Mouse (Mus musculus): ENCODE data around the gene Tac2. TPM values are rescaled to one million over a fixed set of nuclear protein-coding genes. Genes with fewer than 3 reads are reported as not detected.

The Tac2 gene
- total and polyA plus RNA-seq, 2 experiments from 2014 or later: 0.23 TPM; not detected in 1

- TF ChIP-seq CTCF (IDR thresholded peaks at IDR 0.05; ENCODE audit: low read depth) (peak; percentile 66), EP300 (IDR thresholded peaks at IDR 0.05; ENCODE audit: low read depth) (no peak)
- peak; percentile 44 for DNase-seq (ENCODE audit: low spot score)
- H3K27ac ChIP-seq (ENCODE audit: low read depth): no peak overlapping the region
- H3K4me3 ChIP-seq (ENCODE audit: low read depth, low read length): no peak overlapping the region
- H3K4me2 ChIP-seq (ENCODE audit: low read depth, low read length): no peak overlapping the region
- no peaks in the 10 kb centered on the region for H3K9me3 ChIP-seq (replicated peaks; ENCODE audit: control insufficient read depth, low read length)
- WGBS: 50% methylated on average over 2 of the region's 2 CpGs
- no peaks in the 10 kb centered on the region for H3K4me1 ChIP-seq (ENCODE audit: control insufficient read depth, insufficient read depth)
- no peak for ATAC-seq (ENCODE audit: insufficient read depth, low read depth)
- H3K9ac ChIP-seq (replicated peaks; ENCODE audit: low read depth, low read length): no peak overlapping the region
- no peaks in the 10 kb centered on the region for H3K27me3 ChIP-seq (ENCODE audit: control insufficient read depth, insufficient read depth, low read length)
- H3K36me3 ChIP-seq (replicated peaks; ENCODE audit: control insufficient read depth, insufficient read depth, low read length): peaks cover 59% of the 10 kb centered on the region
Measured at GRCm38 (mm10) chr10:127694636-127695035, 29.6 kb upstream of the Tac2 start.

DNA sequence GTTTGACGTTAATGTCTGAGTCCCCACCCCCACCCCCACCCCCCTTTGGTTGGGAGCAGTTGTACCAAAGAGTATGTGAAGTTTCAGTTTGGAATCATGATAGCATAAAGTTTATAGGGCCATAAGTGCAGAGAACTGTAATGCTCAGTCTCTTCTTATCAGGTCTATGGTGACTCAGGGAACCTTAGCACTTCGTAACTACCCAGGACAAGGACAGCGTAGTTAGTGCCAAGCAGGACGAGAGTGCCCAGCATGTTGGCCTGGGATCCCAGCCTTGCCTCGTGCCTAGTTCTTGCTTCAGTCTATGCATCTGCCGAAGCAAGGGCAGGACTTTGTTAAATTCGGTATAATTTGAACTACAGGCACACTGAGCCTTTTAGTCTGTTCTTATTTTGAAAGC, 28.5 kb upstream of the Tac2 start:
- H3K9ac ChIP-seq (replicated peaks; ENCODE audit: low read depth, low read length): no peak overlapping the region
- no peak for DNase-seq (ENCODE audit: low spot score)
- no peak overlapping the region for H3K4me3 ChIP-seq (ENCODE audit: low read depth, low read length)
- no peak for ATAC-seq (ENCODE audit: insufficient read depth, low read depth)
- H3K27ac ChIP-seq (ENCODE audit: low read depth): no peak overlapping the region
- peaks cover 57% of the 10 kb centered on the region for H3K36me3 ChIP-seq (replicated peaks; ENCODE audit: control insufficient read depth, insufficient read depth, low read length)
- no peak overlapping the region for H3K4me2 ChIP-seq (ENCODE audit: low read depth, low read length)
- no peaks in the 10 kb centered on the region for H3K27me3 ChIP-seq (ENCODE audit: control insufficient read depth, insufficient read depth, low read length)
- H3K9me3 ChIP-seq (replicated peaks; ENCODE audit: control insufficient read depth, low read length): no peaks in the 10 kb centered on the region
- H3K4me1 ChIP-seq (ENCODE audit: control insufficient read depth, insufficient read depth): no peaks in the 10 kb centered on the region
- 89% methylated on average over 7 of the region's 7 CpGs for WGBS
- TF ChIP-seq CTCF (IDR thresholded peaks at IDR 0.05; ENCODE audit: low read depth) (no peak), EP300 (IDR thresholded peaks at IDR 0.05; ENCODE audit: low read depth) (no peak)

- Histone ChIP-seq H3K27me3 (ENCODE audit: control insufficient read depth, insufficient read depth, low read length) (no peaks in the 10 kb centered on the region), H3K9me3 (replicated peaks; ENCODE audit: control insufficient read depth, low read length) (no peaks in the 10 kb centered on the region), H3K4me2 (ENCODE audit: low read depth, low read length) (no peak overlapping the region), H3K27ac (ENCODE audit: low read depth) (no peak overlapping the region), H3K4me1 (ENCODE audit: control insufficient read depth, insufficient read depth) (no peaks in the 10 kb centered on the region), H3K36me3 (replicated peaks; ENCODE audit: control insufficient read depth, insufficient read depth, low read length) (peaks cover 39% of the 10 kb centered on the region), H3K9ac (replicated peaks; ENCODE audit: low read depth, low read length) (no peak overlapping the region), H3K4me3 (ENCODE audit: low read depth, low read length) (no peak overlapping the region)
- 89% methylated on average over 7 of the region's 7 CpGs for WGBS
- ATAC-seq (ENCODE audit: insufficient read depth, low read depth) (no peak), DNase-seq (ENCODE audit: low spot score) (no peak)
- TF ChIP-seq CTCF (IDR thresholded peaks at IDR 0.05; ENCODE audit: low read depth) (no peak), EP300 (IDR thresholded peaks at IDR 0.05; ENCODE audit: low read depth) (no peak)
Measured at GRCm38 (mm10) chr10:127698966-127699365, 25.3 kb upstream of the Tac2 start.

DNA sequence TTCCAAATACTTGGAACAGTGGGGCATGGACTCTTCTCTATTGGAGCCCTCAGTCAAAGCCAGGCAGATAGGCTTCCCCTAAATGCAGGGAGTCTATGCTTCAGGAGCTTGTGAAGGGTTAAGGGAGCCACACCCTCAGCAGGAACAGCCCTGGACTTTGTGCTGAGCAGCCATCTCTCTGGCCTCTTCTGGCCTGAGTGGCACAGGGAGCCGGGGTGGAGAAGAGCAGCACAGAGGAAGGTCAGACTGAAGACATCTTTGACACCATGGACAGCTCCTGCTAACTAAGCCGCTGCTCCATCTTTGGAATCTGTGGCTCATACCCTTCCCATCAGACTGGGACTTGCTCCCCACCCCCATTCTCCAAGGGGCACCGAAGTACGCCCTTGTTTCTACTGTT, 21.0 kb upstream of the Tac2 start:
- WGBS: 27% methylated on average over 3 of the region's 4 CpGs
- peaks cover 5% of the 10 kb centered on the region; the same call in 1 of the 2 replicates for H3K36me3 ChIP-seq (replicated peaks; ENCODE audit: control insufficient read depth, insufficient read depth, low read length)
- TF ChIP-seq EP300 (IDR thresholded peaks at IDR 0.05; ENCODE audit: low read depth) (no peak), CTCF (IDR thresholded peaks at IDR 0.05; ENCODE audit: low read depth) (no peak)
- H3K27ac ChIP-seq (ENCODE audit: low read depth): no peak overlapping the region
- DNase-seq (ENCODE audit: low spot score): no peak
- no peak overlapping the region for H3K9ac ChIP-seq (replicated peaks; ENCODE audit: low read depth, low read length)
- ATAC-seq (ENCODE audit: insufficient read depth, low read depth): no peak
- H3K9me3 ChIP-seq (replicated peaks; ENCODE audit: control insufficient read depth, low read length): no peaks in the 10 kb centered on the region
- H3K4me1 ChIP-seq (ENCODE audit: control insufficient read depth, insufficient read depth): peaks cover 12% of the 10 kb centered on the region
- H3K4me2 ChIP-seq (ENCODE audit: low read depth, low read length): no peak overlapping the region
- no peaks in the 10 kb centered on the region for H3K27me3 ChIP-seq (ENCODE audit: control insufficient read depth, insufficient read depth, low read length)
- no peak overlapping the region for H3K4me3 ChIP-seq (ENCODE audit: low read depth, low read length)

GRCm38 (mm10) chr10:127704293-127704692, 20.0 kb upstream of the Tac2 start:
- Histone ChIP-seq H3K4me3 (ENCODE audit: low read depth, low read length) (no peak overlapping the region), H3K27me3 (ENCODE audit: control insufficient read depth, insufficient read depth, low read length) (no peaks in the 10 kb centered on the region), H3K9me3 (replicated peaks; ENCODE audit: control insufficient read depth, low read length) (no peaks in the 10 kb centered on the region), H3K36me3 (replicated peaks; ENCODE audit: control insufficient read depth, insufficient read depth, low read length) (no peaks in the 10 kb centered on the region), H3K27ac (ENCODE audit: low read depth) (no peak overlapping the region), H3K9ac (replicated peaks; ENCODE audit: low read depth, low read length) (no peak overlapping the region), H3K4me1 (ENCODE audit: control insufficient read depth, insufficient read depth) (peaks cover 12% of the 10 kb centered on the region), H3K4me2 (ENCODE audit: low read depth, low read length) (no peak overlapping the region)
- ATAC-seq (ENCODE audit: insufficient read depth, low read depth) (no peak), DNase-seq (ENCODE audit: low spot score) (no peak)
- WGBS: 53% methylated on average over 2 of the region's 2 CpGs
- TF ChIP-seq CTCF (IDR thresholded peaks at IDR 0.05; ENCODE audit: low read depth) (no peak), EP300 (IDR thresholded peaks at IDR 0.05; ENCODE audit: low read depth) (no peak)

GRCm38 (mm10) chr10:127704766-127705220, 19.5 kb upstream of the Tac2 start, which contains the start of gene Myo1a:
Gene Myo1a, plus strand, starts transcription at chr10:127705170.
- H3K9ac ChIP-seq (replicated peaks; ENCODE audit: low read depth, low read length): no peak within 1 kb of the TSS
- peaks cover 12% of the 10 kb centered on the region for H3K4me1 ChIP-seq (ENCODE audit: control insufficient read depth, insufficient read depth)
- ATAC-seq (ENCODE audit: insufficient read depth, low read depth): no peak
- TF ChIP-seq EP300 (IDR thresholded peaks at IDR 0.05; ENCODE audit: low read depth) (no peak), CTCF (IDR thresholded peaks at IDR 0.05; ENCODE audit: low read depth) (no peak)
- no peak within 1 kb of the TSS for H3K4me2 ChIP-seq (ENCODE audit: low read depth, low read length)
- 42% methylated on average over 2 of the region's 2 CpGs for WGBS
- no peaks in the 10 kb centered on the region for H3K9me3 ChIP-seq (replicated peaks; ENCODE audit: control insufficient read depth, low read length)
- DNase-seq (ENCODE audit: low spot score): no peak
- H3K4me3 ChIP-seq (ENCODE audit: low read depth, low read length): no peak within 1 kb of the TSS
- no peaks in the 10 kb centered on the region for H3K36me3 ChIP-seq (replicated peaks; ENCODE audit: control insufficient read depth, insufficient read depth, low read length)
- H3K27me3 ChIP-seq (ENCODE audit: control insufficient read depth, insufficient read depth, low read length): no peaks in the 10 kb centered on the region
- H3K27ac ChIP-seq (ENCODE audit: low read depth): no peak within 1 kb of the TSS
